Mouse (Mus musculus) stomach, embryonic 15.5 days (tissue): ENCODE measurements around the gene Zic5. TPM values are rescaled to one million over a fixed set of nuclear protein-coding genes. Genes with fewer than 3 reads are reported as not detected.

Experiments used
- ATAC-seq: fragments of 200-750 bp; cut with Nextera tagmentation; 2 replicates; pipeline ENCODE4 v1.8.0; 2017; ENCODE audit warnings: low read depth, moderate number of reproducible peaks, moderate TSS enrichment; ENCODE audit not compliant: insufficient read depth, low FRiP score
- H3K27ac ChIP-seq: fragments of 300-500 bp; sonication (generic); 2 replicates; pipeline ENCODE4 v1.5.1; 2015; ENCODE audit warnings: mild to moderate bottlenecking, inconsistent platforms
- H3K27me3 ChIP-seq: fragments of 300-500 bp; sonication (generic); replicated peaks from 2 replicates; pipeline ENCODE4 v1.6.1; 2015; ENCODE audit warnings: inconsistent platforms
- H3K36me3 ChIP-seq: fragments of 300-500 bp; sonication (generic); 2 replicates; pipeline ENCODE4 v1.6.1; 2015; ENCODE audit warnings: inconsistent platforms
- H3K4me1 ChIP-seq: fragments of 300-500 bp; sonication (generic); 2 replicates; pipeline ENCODE4 v1.6.1; 2015; ENCODE audit warnings: inconsistent platforms
- H3K4me2 ChIP-seq: fragments of 300-500 bp; sonication (generic); 2 replicates; pipeline ENCODE4 v1.6.1; 2015; ENCODE audit warnings: mild to moderate bottlenecking, inconsistent platforms
- H3K4me3 ChIP-seq: fragments of 300-500 bp; sonication (generic); replicated peaks from 2 replicates; pipeline ENCODE4 v1.5.1; 2015; ENCODE audit warnings: inconsistent platforms
- H3K9ac ChIP-seq: fragments of 300-500 bp; sonication (generic); 2 replicates; pipeline ENCODE4 v1.6.1; 2015; ENCODE audit warnings: inconsistent platforms
- H3K9me3 ChIP-seq: fragments of 300-500 bp; sonication (generic); 2 replicates; pipeline ENCODE4 v1.6.1; 2016; ENCODE audit warnings: inconsistent platforms
- WGBS: fragments of 180-500 bp; shearing (Covaris S2); methylation state at CpG from one replicate; pipeline ENCODE4 v1.1.7; 2015; 5-methylcytosine and 5-hydroxymethylcytosine counted together
- polyA plus RNA-seq: library from polyadenylated mRNA; unstranded; fragments of >200 nt; fragmentation: Nextera tagmentation; extraction: Ambion mirVana; gene quantifications from 2 replicates; pipeline ENCODE4 v1.2.1, GENCODE M21; 2015

The Zic5 gene
- polyA plus RNA-seq, 1 experiment from 2014 or later, result not detected

DNA sequence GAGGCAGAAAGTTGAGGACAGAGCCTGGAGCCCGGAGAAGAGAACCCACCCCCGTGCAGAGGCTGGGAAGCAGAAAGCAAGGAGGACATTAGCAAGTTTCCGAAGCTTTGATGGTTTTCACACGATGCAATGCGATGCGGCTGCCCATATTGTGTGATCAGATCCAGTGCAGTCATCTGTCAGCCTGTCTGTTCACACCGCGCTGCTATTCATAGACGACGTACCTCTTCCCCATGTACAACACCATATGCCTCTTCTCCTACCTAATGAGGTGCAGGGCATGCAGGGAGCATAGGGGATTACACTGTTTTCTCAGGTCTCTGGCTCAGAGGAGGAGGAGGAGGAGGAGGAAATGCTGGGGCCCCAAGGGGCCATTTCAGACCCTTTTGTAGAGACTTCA is 28.6 kb downstream of the Zic5 start:
- 70% methylated on average over 10 of the region's 10 CpGs for WGBS
- Histone ChIP-seq H3K4me1 (no peaks in the 10 kb centered on the region), H3K36me3 (no peaks in the 10 kb centered on the region), H3K4me2 (no peak overlapping the region), H3K9ac (no peak overlapping the region), H3K27ac (no peak overlapping the region), H3K27me3 (no peaks in the 10 kb centered on the region), H3K9me3 (no peaks in the 10 kb centered on the region), H3K4me3 (no peak overlapping the region)
- no peak for ATAC-seq

DNA sequence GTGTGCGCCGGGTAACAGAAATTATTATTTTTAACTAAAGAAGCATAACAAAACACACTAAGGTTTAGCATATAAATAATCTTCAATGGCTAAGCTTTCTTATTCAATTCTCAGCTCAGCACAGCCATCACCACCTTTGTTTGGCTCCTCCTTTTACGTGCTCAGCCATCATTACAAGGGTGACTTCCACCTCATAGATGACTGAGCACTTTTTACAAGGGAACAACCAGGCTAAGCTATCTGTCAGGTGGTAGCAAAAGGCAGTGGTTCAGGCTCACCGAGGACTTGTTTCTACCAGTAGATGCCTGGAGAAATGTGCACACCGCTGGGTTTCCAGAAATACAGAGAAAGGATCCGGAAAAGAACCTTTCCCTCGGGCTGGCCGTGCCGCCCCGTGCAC is 31.4 kb downstream of the Zic5 start:
- H3K27ac ChIP-seq, result no peak overlapping the region
- no peak overlapping the region for H3K4me2 ChIP-seq
- no peak overlapping the region for H3K9ac ChIP-seq
- no peak overlapping the region for H3K4me3 ChIP-seq
- H3K4me1 ChIP-seq, result no peaks in the 10 kb centered on the region
- no peaks in the 10 kb centered on the region for H3K9me3 ChIP-seq
- 90% methylated on average over 10 of the region's 10 CpGs for WGBS
- no peaks in the 10 kb centered on the region for H3K27me3 ChIP-seq
- ATAC-seq, result no peak
- no peaks in the 10 kb centered on the region for H3K36me3 ChIP-seq

DNA sequence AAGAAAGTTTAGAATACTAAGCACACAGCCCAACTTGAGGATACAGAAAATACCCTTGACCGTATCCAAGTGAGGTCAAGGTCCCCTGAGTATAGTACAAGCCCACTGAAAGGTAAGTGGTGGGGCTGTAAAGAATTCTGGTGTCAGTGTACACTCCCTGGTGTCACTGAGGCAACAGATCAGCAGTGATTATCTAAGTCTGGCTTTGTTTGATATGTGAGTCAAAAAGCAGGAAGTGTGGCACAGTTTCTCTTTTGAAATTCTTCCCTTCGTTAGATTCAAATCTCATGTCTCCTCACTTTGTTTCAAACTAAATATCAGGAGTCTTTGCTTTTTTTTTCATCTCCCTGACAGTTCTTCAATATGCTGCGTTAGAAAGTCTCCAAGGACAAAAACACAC is 32.9 kb downstream of the Zic5 start:
- WGBS, result 46% methylated on average over 3 of the region's 3 CpGs
- H3K27ac ChIP-seq, result no peak overlapping the region
- no peak overlapping the region for H3K4me2 ChIP-seq

DNA sequence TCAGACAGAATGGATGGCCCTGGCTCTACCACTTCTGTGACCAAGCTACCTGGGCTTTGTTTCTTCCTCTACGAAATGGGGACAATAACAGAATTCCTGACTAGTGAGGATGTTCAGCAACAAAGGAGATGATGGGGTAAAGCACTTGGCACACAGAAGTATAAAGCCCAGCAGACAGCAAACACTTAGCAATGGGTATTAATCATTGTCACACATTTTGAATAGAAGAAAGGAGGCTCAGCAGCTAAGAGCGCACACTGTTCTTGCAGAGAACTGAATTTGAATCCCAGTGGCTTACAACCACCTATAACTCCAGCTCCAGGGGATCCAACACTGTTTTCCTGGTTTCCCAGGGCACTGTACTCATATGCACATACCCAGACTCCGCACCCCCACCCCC is 37.8 kb downstream of the Zic5 start:
- no peaks in the 10 kb centered on the region for H3K9me3 ChIP-seq
- H3K4me1 ChIP-seq, result no peaks in the 10 kb centered on the region
- ATAC-seq, result no peak

More for the DNA sequence above, 32.9 kb downstream of the Zic5 start:
- no peak for ATAC-seq
- H3K9me3 ChIP-seq, result no peaks in the 10 kb centered on the region
- no peak overlapping the region for H3K4me3 ChIP-seq
- no peaks in the 10 kb centered on the region for H3K36me3 ChIP-seq
- H3K4me1 ChIP-seq, result no peaks in the 10 kb centered on the region
- no peak overlapping the region for H3K9ac ChIP-seq
- no peaks in the 10 kb centered on the region for H3K27me3 ChIP-seq

DNA sequence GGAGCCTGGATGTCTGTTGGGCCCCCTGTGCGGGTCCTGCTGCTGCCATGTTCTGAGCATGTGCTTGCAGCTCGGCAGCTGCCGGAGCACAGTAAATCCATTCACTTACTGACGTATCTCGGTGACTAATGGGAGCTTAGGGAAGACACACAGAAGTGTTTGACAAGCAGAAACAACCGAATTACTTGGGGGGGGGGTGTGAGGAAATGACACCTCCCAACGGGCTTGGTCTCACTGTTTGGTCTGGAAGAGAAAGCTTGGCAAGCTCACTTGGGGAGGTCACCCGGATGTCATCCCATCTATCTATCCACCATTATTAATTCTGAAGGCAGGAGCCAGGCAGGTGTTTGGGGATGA is 38.3 kb downstream of the Zic5 start:
- no peak overlapping the region for H3K4me2 ChIP-seq
- no peaks in the 10 kb centered on the region for H3K4me1 ChIP-seq
- H3K27me3 ChIP-seq, result no peaks in the 10 kb centered on the region
- H3K4me3 ChIP-seq, result no peak overlapping the region
- no peak overlapping the region for H3K9ac ChIP-seq
- no peaks in the 10 kb centered on the region for H3K9me3 ChIP-seq
- no peak overlapping the region for H3K27ac ChIP-seq
- no peak for ATAC-seq
- no peaks in the 10 kb centered on the region for H3K36me3 ChIP-seq
- WGBS, result 27% methylated on average over 8 of the region's 8 CpGs

More for the DNA sequence above, 37.8 kb downstream of the Zic5 start:
- H3K4me3 ChIP-seq, result no peak overlapping the region
- 67% methylated on average over 3 of the region's 3 CpGs for WGBS
- no peaks in the 10 kb centered on the region for H3K27me3 ChIP-seq
- H3K4me2 ChIP-seq, result no peak overlapping the region
- H3K36me3 ChIP-seq, result no peaks in the 10 kb centered on the region
- no peak overlapping the region for H3K27ac ChIP-seq
- no peak overlapping the region for H3K9ac ChIP-seq

DNA sequence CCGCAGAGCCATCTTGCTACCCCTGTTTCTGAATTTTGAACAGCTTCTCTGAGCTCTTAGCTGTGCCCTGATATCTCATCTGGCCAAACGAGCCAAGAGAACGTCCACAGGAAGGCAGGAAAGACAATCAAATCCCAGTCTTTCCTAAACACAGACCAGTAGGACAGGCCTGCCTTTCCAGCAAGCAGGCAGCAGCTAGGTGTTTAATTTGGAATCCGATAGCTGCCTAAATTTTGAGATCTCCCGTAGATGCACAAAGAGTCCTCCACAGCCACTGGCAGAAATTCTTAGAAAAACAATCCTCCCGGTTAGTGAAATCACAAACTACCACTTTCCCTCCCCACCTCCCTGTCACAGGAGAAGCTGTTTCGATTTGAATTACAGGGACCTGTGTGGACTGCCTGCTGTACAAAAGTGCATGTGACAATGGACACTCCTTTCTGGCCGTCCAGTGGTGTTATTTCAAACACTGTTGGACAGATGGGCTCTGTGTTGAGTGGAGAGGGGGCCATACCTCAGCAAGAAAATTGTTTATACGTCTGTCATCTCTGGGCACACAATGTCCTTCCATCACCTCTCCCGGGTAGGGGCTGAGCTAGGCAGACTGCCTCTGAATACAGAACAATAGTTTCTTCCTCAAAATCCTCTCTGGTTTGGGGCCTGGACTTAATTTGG is 38.8 kb downstream of the Zic5 start:
- H3K27me3 ChIP-seq, result no peaks in the 10 kb centered on the region
- no peak overlapping the region for H3K4me2 ChIP-seq
- H3K4me3 ChIP-seq, result no peak overlapping the region
- H3K36me3 ChIP-seq, result no peaks in the 10 kb centered on the region
- 36% methylated on average over 10 of the region's 10 CpGs for WGBS
- no peak overlapping the region for H3K9ac ChIP-seq
- H3K27ac ChIP-seq, result no peak overlapping the region
- no peaks in the 10 kb centered on the region for H3K9me3 ChIP-seq
- H3K4me1 ChIP-seq, result no peaks in the 10 kb centered on the region
- ATAC-seq, result no peak

DNA sequence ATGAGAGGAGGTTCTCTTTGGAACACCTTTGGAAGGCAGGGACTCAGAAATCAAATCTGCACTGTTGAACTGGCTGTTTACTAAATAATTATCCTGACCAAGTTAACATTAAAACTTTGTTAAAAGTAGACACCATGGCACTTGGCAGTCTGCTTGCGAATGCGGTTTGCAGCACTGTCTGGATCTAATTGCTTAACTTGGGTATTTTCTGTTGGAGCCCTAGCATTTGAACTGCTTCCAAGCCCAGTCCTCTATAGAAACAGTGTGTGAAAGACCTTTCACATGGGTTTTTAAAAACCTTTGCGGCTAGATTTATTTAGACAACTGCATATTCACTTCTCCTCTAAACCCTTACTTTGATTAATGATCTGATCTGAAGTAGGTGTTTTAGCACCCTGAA is 41.0 kb downstream of the Zic5 start:
- 67% methylated on average over 3 of the region's 3 CpGs for WGBS
- H3K9me3 ChIP-seq, result no peaks in the 10 kb centered on the region
- no peaks in the 10 kb centered on the region for H3K36me3 ChIP-seq
- ATAC-seq, result no peak
- no peak overlapping the region for H3K4me2 ChIP-seq
- no peak overlapping the region for H3K9ac ChIP-seq
- no peaks in the 10 kb centered on the region for H3K27me3 ChIP-seq
- H3K27ac ChIP-seq, result no peak overlapping the region
- H3K4me1 ChIP-seq, result no peaks in the 10 kb centered on the region
- no peak overlapping the region for H3K4me3 ChIP-seq

DNA sequence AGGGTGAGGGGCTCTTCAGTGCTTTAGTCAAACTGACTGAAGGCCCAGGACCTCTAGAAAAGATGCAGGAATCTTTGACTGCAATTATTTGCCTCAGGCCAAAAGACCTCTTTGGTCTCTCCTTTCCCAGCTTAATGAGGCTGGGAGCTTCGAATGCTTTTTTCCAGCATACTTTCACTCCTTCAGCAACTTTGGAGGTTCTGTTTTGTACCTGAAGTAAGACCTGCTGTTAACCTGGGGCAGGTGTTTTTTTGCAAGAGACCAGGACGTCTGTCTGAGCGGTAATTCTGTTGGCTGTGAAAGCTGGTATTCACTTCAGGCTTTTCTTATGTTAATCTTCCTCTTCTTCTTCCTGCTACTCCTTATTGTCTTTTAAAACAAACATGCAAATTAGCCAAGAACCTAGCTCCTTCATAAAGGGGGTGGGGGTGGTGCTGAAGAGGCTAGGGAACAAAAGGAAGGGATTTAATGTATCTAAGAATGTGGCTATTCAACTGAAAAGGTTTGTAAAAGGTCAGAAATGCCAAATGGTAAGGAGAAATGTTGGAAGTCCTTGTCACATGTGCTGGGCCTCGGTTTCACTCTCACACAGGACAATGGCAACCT is 49.2 kb downstream of the Zic5 start:
- WGBS, result 34% methylated on average over 4 of the region's 4 CpGs
- H3K27ac ChIP-seq, result no peak overlapping the region
- no peak overlapping the region for H3K9ac ChIP-seq
- no peak overlapping the region for H3K4me3 ChIP-seq
- H3K36me3 ChIP-seq, result no peaks in the 10 kb centered on the region
- no peaks in the 10 kb centered on the region for H3K9me3 ChIP-seq
- no peaks in the 10 kb centered on the region for H3K4me1 ChIP-seq
- no peak for ATAC-seq
- H3K27me3 ChIP-seq, result no peaks in the 10 kb centered on the region
- H3K4me2 ChIP-seq, result no peak overlapping the region

DNA sequence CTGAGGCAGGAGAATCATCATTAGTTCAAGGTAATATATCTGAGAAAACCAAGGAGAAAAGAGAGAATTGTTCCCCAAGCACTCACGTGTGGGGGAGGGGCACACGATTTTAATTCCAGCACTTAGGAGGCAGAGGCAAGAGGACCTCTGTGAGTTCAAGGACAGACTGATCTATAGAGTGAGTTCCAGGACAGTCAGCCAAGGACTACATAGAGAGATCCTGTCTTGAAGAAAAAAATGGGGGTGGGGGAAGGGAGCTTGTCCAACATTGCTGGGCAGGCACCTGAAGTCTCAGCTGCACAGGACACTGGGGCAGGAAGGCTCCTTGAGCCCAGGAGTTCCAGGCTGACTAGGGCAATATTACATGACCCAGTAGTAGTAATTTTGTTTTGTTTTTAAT is 50.7 kb downstream of the Zic5 start:
- H3K27ac ChIP-seq, result no peak overlapping the region
- H3K27me3 ChIP-seq, result no peaks in the 10 kb centered on the region
- H3K9me3 ChIP-seq, result no peaks in the 10 kb centered on the region
- no peak overlapping the region for H3K9ac ChIP-seq
- no peak for ATAC-seq
- H3K36me3 ChIP-seq, result no peaks in the 10 kb centered on the region
- H3K4me3 ChIP-seq, result no peak overlapping the region
- H3K4me2 ChIP-seq, result no peak overlapping the region
- 85% methylated on average over 2 of the region's 2 CpGs for WGBS
- no peaks in the 10 kb centered on the region for H3K4me1 ChIP-seq

DNA sequence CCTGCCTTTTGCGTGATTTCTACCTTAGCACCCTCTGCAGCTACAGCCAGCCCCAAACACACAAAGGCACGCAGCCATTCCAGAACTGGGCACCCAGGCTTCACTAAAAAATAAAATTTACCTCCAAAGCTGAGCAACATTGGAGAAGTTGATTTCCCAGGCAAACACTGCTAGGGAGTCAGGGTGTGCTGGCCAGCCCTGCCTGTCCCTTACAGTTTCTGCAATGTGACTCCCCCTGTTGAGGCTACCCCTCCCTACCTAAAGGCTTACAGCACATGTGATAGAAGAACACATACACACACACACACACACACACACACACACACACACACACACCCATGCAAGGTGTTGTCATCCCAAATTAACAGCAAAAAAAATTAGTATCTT is 51.9 kb downstream of the Zic5 start:
- ATAC-seq, result no peak
- WGBS, result 83% methylated on average over 2 of the region's 2 CpGs
- H3K4me1 ChIP-seq, result no peaks in the 10 kb centered on the region

DNA sequence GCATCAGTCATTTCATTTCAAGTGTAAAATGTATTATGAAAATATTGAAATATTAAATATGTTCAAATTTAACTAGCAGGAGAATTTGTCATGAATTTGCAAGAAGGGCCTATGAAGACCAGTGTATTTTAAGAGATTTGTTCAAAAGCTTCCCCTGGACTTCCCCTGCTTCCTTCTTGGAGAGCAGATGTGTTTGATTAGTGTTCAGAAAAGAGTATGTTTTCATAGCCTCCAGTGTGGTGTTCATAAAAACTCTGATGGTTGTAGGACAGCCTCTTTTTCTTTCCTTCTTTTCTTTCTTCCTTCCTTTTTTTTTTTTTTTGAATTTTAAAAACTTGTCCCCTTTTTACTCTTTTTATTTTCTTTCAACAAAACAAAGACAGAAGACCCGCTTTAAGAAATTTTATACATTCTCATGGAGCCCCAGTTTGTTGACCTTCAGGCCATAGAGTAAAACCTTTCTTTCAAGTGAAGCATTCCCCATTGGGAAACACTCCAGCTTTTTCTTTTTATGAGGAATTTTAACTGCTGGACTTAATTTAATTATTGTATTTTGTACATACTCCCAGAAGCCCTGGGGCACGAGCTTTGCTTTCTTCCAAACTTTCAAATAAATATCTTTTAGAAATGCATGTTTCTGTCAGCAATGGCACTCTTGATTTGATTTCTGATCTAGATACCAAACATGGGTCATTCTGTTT is 52.5 kb downstream of the Zic5 start:
- Histone ChIP-seq H3K4me1 (no peaks in the 10 kb centered on the region), H3K27me3 (0 out of 2 replicates have a peak, but pooled peaks cover 6% of the 10 kb centered on the region), H3K27ac (no peak overlapping the region), H3K9me3 (no peaks in the 10 kb centered on the region), H3K4me3 (no peak overlapping the region), H3K36me3 (no peaks in the 10 kb centered on the region), H3K4me2 (no peak overlapping the region), H3K9ac (no peak overlapping the region)
- 63% methylated on average over 2 of the region's 2 CpGs for WGBS
- ATAC-seq, result no peak

More for the DNA sequence above, 51.9 kb downstream of the Zic5 start:
- H3K27me3 ChIP-seq, result 0 out of 2 replicates have a peak, but pooled peaks cover under 1% of the 10 kb centered on the region
- H3K36me3 ChIP-seq, result no peaks in the 10 kb centered on the region
- H3K9me3 ChIP-seq, result no peaks in the 10 kb centered on the region
- H3K4me2 ChIP-seq, result no peak overlapping the region
- no peak overlapping the region for H3K27ac ChIP-seq
- no peak overlapping the region for H3K4me3 ChIP-seq
- no peak overlapping the region for H3K9ac ChIP-seq
